Mouse (Mus musculus) lung, postnatal 0 days (tissue): ENCODE measurements around the gene Dcst2. TPM values are rescaled to one million over a fixed set of nuclear protein-coding genes. Genes with fewer than 3 reads are reported as not detected.
A peak's percentile ranks its signal among the peaks of the same experiment; 100 is the strongest.

ENCODE experiments used
- ATAC-seq: fragments of 200-750 bp; cut with Nextera tagmentation; 2 replicates; pipeline ENCODE4 v1.8.0; 2017; ENCODE audit warnings: moderate library complexity
- DNase-seq: peaks from one replicate; pipeline ENCODE4 v3.0.0-alpha.2; 2016; ENCODE audit warnings: low spot score
- H3K27ac ChIP-seq: fragments of 300-500 bp; sonication (generic); 2 replicates; pipeline ENCODE4 v1.5.1; 2014; ENCODE audit warnings: antibody characterized with exemption, mild to moderate bottlenecking, low read length, mixed read lengths
- H3K27me3 ChIP-seq: fragments of 300-500 bp; sonication (generic); replicated peaks from 2 replicates; pipeline ENCODE4 v1.6.1; 2014; ENCODE audit warnings: low read length, mixed read lengths; ENCODE audit not compliant: insufficient read depth
- H3K36me3 ChIP-seq: fragments of 300-500 bp; sonication (generic); 2 replicates; pipeline ENCODE4 v1.6.1; 2014; ENCODE audit warnings: low read length, mixed read lengths; ENCODE audit not compliant: insufficient read depth
- H3K4me1 ChIP-seq: fragments of 300-500 bp; sonication (generic); 2 replicates; pipeline ENCODE4 v1.6.1; 2014; ENCODE audit warnings: antibody characterized with exemption, low read depth, low read length, mixed read lengths; ENCODE audit not compliant: insufficient read depth
- H3K4me2 ChIP-seq: fragments of 300-500 bp; sonication (generic); replicated peaks from 2 replicates; pipeline ENCODE4 v1.6.1; 2014; ENCODE audit warnings: low read depth, mild to moderate bottlenecking, low read length, moderate library complexity, mixed read lengths
- H3K4me3 ChIP-seq: fragments of 300-500 bp; sonication (generic); 2 replicates; pipeline ENCODE4 v1.5.1; 2014; ENCODE audit warnings: low read depth, low read length
- H3K9ac ChIP-seq: fragments of 300-500 bp; sonication (generic); replicated peaks from 2 replicates; pipeline ENCODE4 v1.6.1; 2014; ENCODE audit warnings: low read depth, mild to moderate bottlenecking
- H3K9me3 ChIP-seq: fragments of 300-500 bp; sonication (generic); 2 replicates; pipeline ENCODE4 v1.6.1; 2016; ENCODE audit warnings: low read length, mixed read lengths
- CTCF ChIP-seq: IDR thresholded peaks from 2 replicates; pipeline ENCODE4 v1.5.1; 2016; ENCODE audit warnings: antibody characterized with exemption, mild to moderate bottlenecking
- EP300 ChIP-seq: IDR thresholded peaks from 2 replicates; pipeline ENCODE4 v1.6.1; 2016; ENCODE audit warnings: antibody characterized with exemption, mild to moderate bottlenecking, control low read depth
- WGBS: fragments of 180-500 bp; shearing (Covaris S2); extraction: QIAGEN DNeasy Blood & Tissue Kit; methylation state at CpG from one replicate; pipeline ENCODE4 v1.1.7; 2014; 5-methylcytosine and 5-hydroxymethylcytosine counted together
- polyA plus RNA-seq: library from polyadenylated mRNA; unstranded; fragments of >200 nt; fragmentation: Nextera tagmentation; extraction: Ambion mirVana; gene quantifications from 2 replicates; pipeline ENCODE4 v1.2.1, GENCODE M21; 2015

Gene Dcst2
- polyA plus RNA-seq, 1 experiment from 2014 or later, result 0.16 TPM

GRCm38 (mm10) chr3:89317246-89317645, 44.5 kb upstream of the Dcst2 start:
- no peak overlapping the region for H3K27ac ChIP-seq
- 51% methylated on average over 6 of the region's 6 CpGs for WGBS
- H3K4me1 ChIP-seq, result peaks cover 39% of the 10 kb centered on the region
- TF ChIP-seq EP300 (no peak), CTCF (no peak)
- peak overlapping the region; percentile 19; the same call in 1 of the 2 replicates for H3K4me2 ChIP-seq
- DNase-seq, result no peak
- H3K4me3 ChIP-seq, result no peak overlapping the region
- H3K36me3 ChIP-seq, result no peaks in the 10 kb centered on the region
- H3K27me3 ChIP-seq, result peaks cover 35% of the 10 kb centered on the region
- H3K9me3 ChIP-seq, result no peaks in the 10 kb centered on the region
- no peak for ATAC-seq
- H3K9ac ChIP-seq, result no peak overlapping the region

DNA sequence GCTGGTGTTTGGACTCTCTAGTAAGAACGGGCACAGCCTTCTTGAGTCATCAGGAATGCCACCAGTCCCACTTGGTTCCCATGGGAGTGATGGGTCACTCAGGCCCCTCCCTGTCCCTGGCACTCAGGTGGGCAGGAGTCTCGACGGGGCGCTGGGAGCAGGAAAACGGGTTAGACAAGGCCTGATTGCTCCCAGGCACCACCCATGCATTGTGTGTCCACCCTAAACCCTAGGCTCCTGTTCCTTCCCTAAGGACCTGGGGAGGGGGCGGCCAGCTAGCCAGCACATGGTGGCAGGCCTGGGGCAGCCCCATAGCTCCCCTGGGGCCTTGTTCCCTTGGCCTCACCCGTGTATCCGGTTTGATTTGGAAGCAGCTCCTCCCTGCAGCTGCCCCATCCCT, 43.5 kb upstream of the Dcst2 start:
- H3K27me3 ChIP-seq, result peaks cover 35% of the 10 kb centered on the region
- no peak overlapping the region for H3K4me2 ChIP-seq
- ATAC-seq (no peak), DNase-seq (no peak)
- H3K4me1 ChIP-seq, result peaks cover 43% of the 10 kb centered on the region
- H3K27ac ChIP-seq, result no peak overlapping the region
- H3K4me3 ChIP-seq, result no peak overlapping the region
- no peaks in the 10 kb centered on the region for H3K9me3 ChIP-seq
- WGBS, result 63% methylated on average over 8 of the region's 8 CpGs
- TF ChIP-seq CTCF (no peak), EP300 (no peak)
- no peak overlapping the region for H3K9ac ChIP-seq
- no peaks in the 10 kb centered on the region for H3K36me3 ChIP-seq

- H3K4me1 ChIP-seq, result peaks cover 43% of the 10 kb centered on the region
- H3K27ac ChIP-seq, result no peak overlapping the region
- ATAC-seq, result no peak
- DNase-seq, result no peak
- H3K4me3 ChIP-seq, result peak overlapping the region; percentile 44
- 25% methylated on average over 21 of the region's 21 CpGs for WGBS
- H3K36me3 ChIP-seq, result no peaks in the 10 kb centered on the region
- peak overlapping the region; percentile 61 for H3K4me2 ChIP-seq
- H3K9ac ChIP-seq, result no peak overlapping the region
- no peaks in the 10 kb centered on the region for H3K9me3 ChIP-seq
- TF ChIP-seq CTCF (no peak), EP300 (no peak)
- peaks cover 35% of the 10 kb centered on the region for H3K27me3 ChIP-seq
Observed at GRCm38 (mm10) chr3:89318971-89319590, 42.7 kb upstream of the Dcst2 start.

DNA sequence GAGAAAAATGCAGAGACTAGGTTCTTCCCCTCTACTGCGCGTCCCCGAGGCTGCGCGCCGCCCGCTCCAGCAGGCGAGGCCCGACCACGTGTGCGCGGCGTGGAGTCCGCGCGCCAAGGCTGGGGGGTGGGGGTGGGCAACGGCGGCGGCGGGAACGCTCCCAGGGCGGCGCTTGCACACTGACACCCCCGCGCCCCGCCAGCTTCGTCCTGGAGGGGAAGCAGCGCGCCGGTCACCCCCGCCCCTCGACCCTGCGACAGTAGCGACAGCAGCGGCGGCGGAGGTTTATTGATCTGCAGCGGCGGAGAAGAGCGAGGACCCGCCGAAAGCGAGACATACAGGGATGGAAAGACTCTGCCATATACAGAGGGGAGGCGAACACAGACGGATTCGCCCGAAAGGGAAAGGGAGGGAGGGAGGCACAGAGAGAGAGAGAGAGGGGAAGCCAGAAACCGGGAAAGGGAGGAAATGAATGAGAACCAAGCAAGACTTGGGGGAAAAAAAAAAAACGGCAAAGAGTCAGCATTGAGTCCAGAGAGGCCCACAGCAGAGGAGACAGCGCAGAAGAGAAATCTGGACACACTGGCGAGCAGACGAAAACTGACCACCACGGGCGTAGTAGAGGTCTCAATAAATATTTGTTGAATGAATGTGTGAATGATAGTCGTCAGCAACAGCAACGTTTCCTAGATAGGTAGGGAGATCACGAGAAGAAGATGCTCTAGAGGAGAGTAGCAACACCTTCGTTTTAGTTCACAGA, 42.0 kb upstream of the Dcst2 start:
- H3K27me3 ChIP-seq, result peaks cover 35% of the 10 kb centered on the region
- no peak for DNase-seq

GRCm38 (mm10) chr3:89320581-89321182, 41.1 kb upstream of the Dcst2 start:
- peak overlapping the region; percentile 99 for H3K4me2 ChIP-seq
- peaks cover 36% of the 10 kb centered on the region for H3K4me1 ChIP-seq
- H3K27me3 ChIP-seq, result peaks cover 35% of the 10 kb centered on the region
- no peak overlapping the region; the same call in 1 of the 2 replicates for H3K9ac ChIP-seq
- TF ChIP-seq EP300, result no peak
- TF ChIP-seq CTCF, result no peak
- no peaks in the 10 kb centered on the region for H3K9me3 ChIP-seq
- H3K27ac ChIP-seq, result no peak overlapping the region
- peak overlapping the region; percentile 44 for H3K4me3 ChIP-seq
- 1% methylated on average over 33 of the region's 41 CpGs for WGBS
- H3K36me3 ChIP-seq, result no peaks in the 10 kb centered on the region
- ATAC-seq (no peak), DNase-seq (no peak)

More for the DNA sequence above, 42.0 kb upstream of the Dcst2 start:
- no peak overlapping the region for H3K27ac ChIP-seq
- H3K4me3 ChIP-seq, result peak overlapping the region; percentile 44
- H3K9ac ChIP-seq, result no peak overlapping the region
- H3K4me2 ChIP-seq, result peak overlapping the region; percentile 99
- TF ChIP-seq CTCF (no peak), EP300 (no peak)
- peaks cover 43% of the 10 kb centered on the region for H3K4me1 ChIP-seq
- no peaks in the 10 kb centered on the region for H3K36me3 ChIP-seq
- H3K9me3 ChIP-seq, result no peaks in the 10 kb centered on the region
- WGBS, result 1% methylated on average over 50 of the region's 58 CpGs
- no peak for ATAC-seq
